Mouse (Mus musculus): Measurements from ENCODE around the gene Apmap.

DNA sequence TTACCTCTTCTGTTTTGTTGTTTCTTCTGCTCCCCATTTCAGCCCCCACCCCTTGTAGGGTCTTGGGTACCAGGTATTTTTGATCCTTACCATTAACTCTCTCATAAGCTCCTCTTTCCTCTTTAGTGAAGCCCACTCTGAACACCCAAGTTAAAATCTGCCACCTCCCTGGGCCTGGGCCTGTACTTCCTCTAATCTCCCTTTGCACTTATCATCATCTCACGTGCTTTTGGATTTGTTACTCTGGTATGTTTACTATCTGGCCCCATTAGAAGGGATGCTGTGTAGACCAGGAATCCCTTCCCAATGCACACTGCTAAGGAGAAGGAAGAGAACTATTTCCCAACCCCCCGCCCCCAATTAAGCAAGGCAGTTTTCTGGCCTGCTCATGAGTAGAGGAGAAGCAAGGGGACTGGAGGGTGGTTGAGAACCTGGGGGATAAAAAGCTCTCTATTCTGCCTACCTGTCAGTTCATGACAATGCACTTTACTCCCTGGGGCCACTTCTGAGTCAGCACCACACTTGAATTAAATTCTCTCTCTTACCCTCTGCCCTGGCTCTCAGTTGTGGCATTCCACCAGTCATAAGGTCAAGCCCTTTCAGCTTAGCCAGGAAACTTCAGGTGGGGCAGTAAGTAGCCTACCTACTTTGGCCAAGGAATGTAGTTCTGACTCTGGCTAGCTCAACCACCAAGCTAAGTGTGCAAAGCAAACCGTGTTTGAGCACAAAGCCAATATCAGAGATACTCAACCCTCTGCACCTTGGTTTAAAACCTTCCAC, 12.8 kb downstream of the Apmap start:
- no peak for TF ChIP-seq CTCF (IDR thresholded peaks at IDR 0.05; ENCODE audit: low read depth, low read length)
- no peak for TF ChIP-seq POLR2A (IDR thresholded peaks at IDR 0.05; ENCODE audit: borderline replicate concordance, low read depth, low read length)

Data from bone marrow macrophage, adult 2 months (primary cell).